Mouse (Mus musculus) MEL (cell line): ENCODE data around the gene Utf1.

Experiments
- CHD1 ChIP-seq: IDR thresholded peaks from 2 replicates; pipeline ENCODE4 v1.6.1; 2012; ENCODE audit warnings: low read depth, mild to moderate bottlenecking, inconsistent platforms, low read length, improper control_type of control experiment
- CTCF ChIP-seq, 3 experiments: IDR thresholded peaks in 2 of 3; conservative IDR thresholded peaks in 1 of 3; 2 replicates each; pipeline ENCODE4 v1.5.1; 2011 to 2012; ENCODE audit warnings: low read length in 3 of 3, low read depth in 2 of 3, mild to moderate bottlenecking in 2 of 3, improper control_type of control experiment in 1 of 3, inconsistent platforms in 1 of 3, mixed read lengths in 1 of 3, moderate library complexity in 1 of 3; ENCODE audit not compliant: control insufficient read depth in 1 of 3, insufficient read depth in 1 of 3, poor library complexity in 1 of 3, severe bottlenecking in 1 of 3
- E2F4 ChIP-seq: IDR thresholded peaks from 2 replicates; pipeline ENCODE4 v1.6.1; 2011; ENCODE audit warnings: low read depth, low read length, improper control_type of control experiment, borderline replicate concordance
- GABPA ChIP-seq: IDR thresholded peaks from 2 replicates; pipeline ENCODE4 v1.6.1; 2012; ENCODE audit warnings: low read depth, mild to moderate bottlenecking, inconsistent platforms, low read length, improper control_type of control experiment, moderate library complexity
- POLR2A ChIP-seq, 2 experiments: IDR thresholded peaks; 2 replicates each; pipeline ENCODE4 v1.6.1; 2011 to 2012; ENCODE audit warnings: low read length in 2 of 2, mild to moderate bottlenecking in 2 of 2, control low read depth in 1 of 2, improper control_type of control experiment in 1 of 2, low read depth in 1 of 2, moderate library complexity in 1 of 2; ENCODE audit not compliant: control insufficient read depth in 1 of 2, insufficient read depth in 1 of 2, poor library complexity in 1 of 2
- POLR2AphosphoS2 ChIP-seq: IDR thresholded peaks from 2 replicates; pipeline ENCODE4 v1.6.1; 2011; ENCODE audit warnings: low read length, improper control_type of control experiment
- USF1 ChIP-seq: IDR thresholded peaks from 2 replicates; pipeline ENCODE4 v1.6.1; 2014; ENCODE audit warnings: low read depth, mild to moderate bottlenecking, inconsistent platforms, low read length, improper control_type of control experiment, moderate library complexity
- USF2 ChIP-seq, 2 experiments: IDR thresholded peaks; 2 replicates each; pipeline ENCODE4 v1.6.1; 2011 to 2012; ENCODE audit warnings: improper control_type of control experiment in 2 of 2, low read length in 2 of 2, borderline replicate concordance in 1 of 2, inconsistent platforms in 1 of 2, low read depth in 1 of 2, mild to moderate bottlenecking in 1 of 2; ENCODE audit not compliant: insufficient read depth in 1 of 2
- ZC3H11A ChIP-seq: IDR thresholded peaks from 2 replicates; pipeline ENCODE4 v1.6.1; 2012; ENCODE audit warnings: low read depth, mild to moderate bottlenecking, inconsistent platforms, low read length, improper control_type of control experiment
- ZNF384 ChIP-seq: IDR thresholded peaks from 2 replicates; pipeline ENCODE4 v1.6.1; 2012; ENCODE audit warnings: low read depth, mild to moderate bottlenecking, inconsistent platforms, low read length, improper control_type of control experiment

GRCm38 (mm10) chr7:139975471-139975870, 31.9 kb downstream of the Utf1 start:
- no peak for TF ChIP-seq CTCF (IDR thresholded peaks at IDR 0.05 in 2 of 3, conservative IDR thresholded peaks at IDR 0.05 in 1 of 3; ENCODE audit: control insufficient read depth in 1 of 3, insufficient read depth in 1 of 3, low read depth in 2 of 3, low read length in 3 of 3, poor library complexity in 1 of 3, severe bottlenecking in 1 of 3)
- TF ChIP-seq POLR2AphosphoS2, result no peak
- TF ChIP-seq POLR2A (IDR thresholded peaks at IDR 0.05; ENCODE audit: control insufficient read depth in 1 of 2, insufficient read depth in 1 of 2, low read depth in 1 of 2, low read length in 2 of 2, poor library complexity in 1 of 2), result no peak
- TF ChIP-seq ZNF384, result no peak
- no peak for TF ChIP-seq E2F4
- no peak for TF ChIP-seq GABPA
- no peak for TF ChIP-seq USF2 (IDR thresholded peaks at IDR 0.05; ENCODE audit: borderline replicate concordance in 1 of 2, insufficient read depth in 1 of 2, low read depth in 1 of 2, low read length in 2 of 2)
- no peak for TF ChIP-seq ZC3H11A
- TF ChIP-seq CHD1, result no peak
- TF ChIP-seq USF1, result no peak
